Mouse (Mus musculus): ENCODE measurements around the gene Kidins220. TPM values are rescaled to one million over a fixed set of nuclear protein-coding genes. Genes with fewer than 3 reads are reported as not detected.
A peak's percentile ranks its signal among the peaks of the same experiment; 100 is the strongest.

The Kidins220 gene
- polyA plus RNA-seq, 1 experiment from 2014 or later = 8.7 TPM

- H3K4me3 ChIP-seq (ENCODE audit: low read depth, low read length) = no peak overlapping the region
- no peak overlapping the region for H3K4me2 ChIP-seq (ENCODE audit: low read depth, low read length)
- 67% methylated on average over 15 of the region's 15 CpGs for WGBS (ENCODE audit: insufficient replicate concordance)
- H3K36me3 ChIP-seq (ENCODE audit: control insufficient read depth, insufficient read depth) = peaks cover 31% of the 10 kb centered on the region
- H3K27ac ChIP-seq (ENCODE audit: low read length) = no peak overlapping the region
- H3K9me3 ChIP-seq (replicated peaks; ENCODE audit: control insufficient read depth, low read length) = no peaks in the 10 kb centered on the region
- peaks cover 4% of the 10 kb centered on the region for H3K4me1 ChIP-seq (ENCODE audit: control insufficient read depth, low read depth, low read length)
- H3K9ac ChIP-seq (ENCODE audit: low read depth, low read length) = no peak overlapping the region
- no peak for ATAC-seq (ENCODE audit: low read depth)
- H3K27me3 ChIP-seq (ENCODE audit: control insufficient read depth, insufficient read depth, low read depth, low read length) = no peaks in the 10 kb centered on the region
These were observed 37.1 kb downstream of the Kidins220 start for GRCm38 (mm10) chr12:25011733-25012367.

DNA sequence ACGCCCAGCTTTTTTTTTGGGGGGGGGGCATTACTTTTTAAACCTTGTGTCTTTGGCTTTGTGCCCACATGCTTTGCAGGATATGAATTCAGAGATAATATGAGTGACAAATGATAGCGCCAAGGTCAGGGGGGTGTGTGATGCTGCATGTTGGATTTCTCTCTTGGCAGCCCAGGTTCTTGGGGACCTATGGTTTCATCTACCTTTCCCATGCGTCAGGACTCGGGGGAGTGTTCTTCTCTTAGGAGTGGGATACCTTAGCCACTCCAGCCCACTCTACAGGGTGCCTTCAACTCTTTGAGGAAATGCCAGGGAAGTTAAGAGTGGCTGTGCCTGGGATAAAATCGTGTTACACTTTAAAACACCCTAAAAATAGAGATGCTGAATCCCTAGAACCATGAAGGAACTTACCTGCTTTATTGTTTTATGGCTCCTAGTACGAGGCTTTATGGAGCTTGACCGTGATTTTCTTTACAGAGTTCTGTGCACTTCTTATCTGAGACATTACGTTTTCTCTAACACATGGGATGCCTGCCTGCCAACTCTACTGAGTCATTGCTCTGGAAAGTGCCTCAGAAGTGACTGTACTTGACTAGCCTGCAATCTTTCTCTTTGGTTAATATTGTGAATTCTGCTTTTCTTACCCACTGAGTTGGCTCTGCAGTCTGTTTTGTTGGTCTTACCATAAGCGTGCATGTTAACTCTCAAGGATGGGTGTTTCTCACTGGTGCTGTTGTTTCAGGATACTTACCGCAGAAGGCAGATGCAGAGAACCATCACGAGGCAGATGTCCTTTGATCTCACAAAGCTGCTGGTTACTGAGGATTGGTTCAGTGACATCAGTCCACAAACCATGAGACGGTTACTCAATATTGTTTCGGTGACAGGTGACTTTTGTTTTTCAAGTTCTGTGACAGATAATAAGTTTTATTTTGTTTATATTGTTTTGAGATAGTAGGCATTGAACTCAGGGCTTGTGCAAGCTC, 38.1 kb downstream of the Kidins220 start:
- Histone ChIP-seq H3K36me3 (ENCODE audit: control insufficient read depth, insufficient read depth) (peaks cover 35% of the 10 kb centered on the region), H3K4me1 (ENCODE audit: control insufficient read depth, low read depth, low read length) (peaks cover 4% of the 10 kb centered on the region), H3K27me3 (ENCODE audit: control insufficient read depth, insufficient read depth, low read depth, low read length) (no peaks in the 10 kb centered on the region), H3K4me3 (ENCODE audit: low read depth, low read length) (no peak overlapping the region), H3K4me2 (ENCODE audit: low read depth, low read length) (no peak overlapping the region), H3K27ac (ENCODE audit: low read length) (no peak overlapping the region), H3K9me3 (replicated peaks; ENCODE audit: control insufficient read depth, low read length) (no peaks in the 10 kb centered on the region), H3K9ac (ENCODE audit: low read depth, low read length) (no peak overlapping the region)
- ATAC-seq (ENCODE audit: low read depth) = no peak
- whole genome bisulfite sequencing (ENCODE audit: insufficient replicate concordance) = 70% methylated on average over 13 of the region's 13 CpGs

- 32% methylated on average over 5 of the region's 5 CpGs for WGBS (ENCODE audit: insufficient replicate concordance)
- Histone ChIP-seq H3K4me1 (ENCODE audit: control insufficient read depth, low read depth, low read length) (peaks cover 4% of the 10 kb centered on the region), H3K9me3 (replicated peaks; ENCODE audit: control insufficient read depth, low read length) (no peaks in the 10 kb centered on the region), H3K27me3 (ENCODE audit: control insufficient read depth, insufficient read depth, low read depth, low read length) (no peaks in the 10 kb centered on the region), H3K27ac (ENCODE audit: low read length) (no peak overlapping the region), H3K9ac (ENCODE audit: low read depth, low read length) (no peak overlapping the region), H3K36me3 (ENCODE audit: control insufficient read depth, insufficient read depth) (peaks cover 36% of the 10 kb centered on the region), H3K4me3 (ENCODE audit: low read depth, low read length) (no peak overlapping the region), H3K4me2 (ENCODE audit: low read depth, low read length) (no peak overlapping the region)
- 0 out of 2 replicates have a peak, but pooled peaks have one; percentile 35 for ATAC-seq (ENCODE audit: low read depth)
These were observed 39.7 kb downstream of the Kidins220 start for GRCm38 (mm10) chr12:25014307-25014927.

- Histone ChIP-seq H3K4me1 (ENCODE audit: control insufficient read depth, low read depth, low read length) (peaks cover 4% of the 10 kb centered on the region), H3K27ac (ENCODE audit: low read length) (no peak overlapping the region), H3K9ac (ENCODE audit: low read depth, low read length) (no peak overlapping the region), H3K36me3 (ENCODE audit: control insufficient read depth, insufficient read depth) (peaks cover 34% of the 10 kb centered on the region), H3K4me2 (ENCODE audit: low read depth, low read length) (no peak overlapping the region), H3K27me3 (ENCODE audit: control insufficient read depth, insufficient read depth, low read depth, low read length) (no peaks in the 10 kb centered on the region), H3K4me3 (ENCODE audit: low read depth, low read length) (no peak overlapping the region), H3K9me3 (replicated peaks; ENCODE audit: control insufficient read depth, low read length) (no peaks in the 10 kb centered on the region)
- WGBS (ENCODE audit: insufficient replicate concordance) = 82% methylated on average over 7 of the region's 7 CpGs
- no peak for ATAC-seq (ENCODE audit: low read depth)
These were observed 40.2 kb downstream of the Kidins220 start for GRCm38 (mm10) chr12:25014938-25015337.

DNA sequence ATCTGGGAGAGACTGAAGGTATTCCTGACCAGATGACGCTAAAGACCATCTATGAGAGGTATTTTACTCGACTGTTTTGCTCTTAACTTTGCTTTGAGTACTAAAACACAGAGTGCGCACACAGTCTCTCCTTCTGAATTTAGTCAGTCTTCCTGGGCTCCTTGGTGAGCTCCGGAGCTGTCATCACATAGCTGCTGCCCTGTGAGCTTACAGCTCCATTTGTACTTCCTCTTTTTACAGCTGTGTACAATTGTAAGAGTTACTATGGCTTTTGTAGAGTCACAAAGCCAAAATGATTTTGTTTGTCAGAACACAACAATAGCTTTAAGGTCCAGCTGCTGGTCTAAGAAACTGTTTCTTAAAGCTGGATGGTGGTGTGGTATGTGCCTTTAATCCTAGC, 42.3 kb downstream of the Kidins220 start:
- Histone ChIP-seq H3K27me3 (ENCODE audit: control insufficient read depth, insufficient read depth, low read depth, low read length) (no peaks in the 10 kb centered on the region), H3K4me1 (ENCODE audit: control insufficient read depth, low read depth, low read length) (peaks cover 4% of the 10 kb centered on the region), H3K36me3 (ENCODE audit: control insufficient read depth, insufficient read depth) (peaks cover 31% of the 10 kb centered on the region), H3K27ac (ENCODE audit: low read length) (no peak overlapping the region), H3K9ac (ENCODE audit: low read depth, low read length) (no peak overlapping the region), H3K9me3 (replicated peaks; ENCODE audit: control insufficient read depth, low read length) (no peaks in the 10 kb centered on the region), H3K4me2 (ENCODE audit: low read depth, low read length) (no peak overlapping the region), H3K4me3 (ENCODE audit: low read depth, low read length) (no peak overlapping the region)
- 60% methylated on average over 4 of the region's 4 CpGs for WGBS (ENCODE audit: insufficient replicate concordance)
- no peak for ATAC-seq (ENCODE audit: low read depth)

- Histone ChIP-seq H3K9ac (ENCODE audit: low read depth, low read length) (no peak overlapping the region), H3K27ac (ENCODE audit: low read length) (no peak overlapping the region), H3K36me3 (ENCODE audit: control insufficient read depth, insufficient read depth) (peaks cover 16% of the 10 kb centered on the region), H3K4me1 (ENCODE audit: control insufficient read depth, low read depth, low read length) (no peaks in the 10 kb centered on the region), H3K27me3 (ENCODE audit: control insufficient read depth, insufficient read depth, low read depth, low read length) (no peaks in the 10 kb centered on the region), H3K4me2 (ENCODE audit: low read depth, low read length) (no peak overlapping the region), H3K9me3 (replicated peaks; ENCODE audit: control insufficient read depth, low read length) (no peaks in the 10 kb centered on the region), H3K4me3 (ENCODE audit: low read depth, low read length) (no peak overlapping the region)
- WGBS (ENCODE audit: insufficient replicate concordance) = 79% methylated on average over 5 of the region's 5 CpGs
- ATAC-seq (ENCODE audit: low read depth) = no peak
These were observed 46.3 kb downstream of the Kidins220 start for GRCm38 (mm10) chr12:25021057-25021456.

DNA sequence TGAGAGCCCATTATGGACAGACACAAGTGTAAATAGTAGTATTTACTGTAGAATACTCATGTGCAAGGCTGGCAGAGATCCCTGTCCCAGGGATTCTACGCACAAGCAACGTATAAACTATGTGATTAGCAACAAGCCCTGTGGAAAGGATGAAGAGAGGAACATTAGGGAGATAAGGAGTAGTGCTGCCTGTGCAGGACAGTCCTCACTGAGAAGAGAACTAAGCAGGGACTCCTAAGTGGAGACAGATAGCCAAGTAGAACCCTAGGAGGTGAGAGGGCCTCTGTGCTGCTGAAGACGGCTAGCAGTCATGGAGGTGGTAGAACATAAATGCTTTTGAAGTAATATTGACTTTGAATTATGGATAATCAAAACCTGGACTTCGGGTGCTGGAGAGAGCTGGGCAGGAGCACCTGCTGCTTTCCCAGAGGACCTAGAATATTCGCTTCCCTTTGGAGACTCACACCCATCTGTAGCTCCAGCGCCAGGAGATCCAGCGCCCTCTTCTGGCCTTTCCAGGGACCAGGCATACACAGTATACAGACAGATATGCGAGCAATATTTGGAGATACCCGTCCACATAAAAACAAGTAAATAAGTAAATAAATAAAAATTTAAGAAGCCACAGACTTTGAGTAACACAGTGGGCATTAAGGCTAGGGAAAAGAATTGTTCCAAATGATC, 50.3 kb downstream of the Kidins220 start:
- no peaks in the 10 kb centered on the region for H3K9me3 ChIP-seq (replicated peaks; ENCODE audit: control insufficient read depth, low read length)
- no peak overlapping the region for H3K4me2 ChIP-seq (ENCODE audit: low read depth, low read length)
- H3K4me3 ChIP-seq (ENCODE audit: low read depth, low read length) = no peak overlapping the region
- ATAC-seq (ENCODE audit: low read depth) = no peak
- H3K36me3 ChIP-seq (ENCODE audit: control insufficient read depth, insufficient read depth) = no peaks in the 10 kb centered on the region
- H3K4me1 ChIP-seq (ENCODE audit: control insufficient read depth, low read depth, low read length) = no peaks in the 10 kb centered on the region
- H3K27ac ChIP-seq (ENCODE audit: low read length) = no peak overlapping the region
- WGBS (ENCODE audit: insufficient replicate concordance) = 63% methylated on average over 9 of the region's 9 CpGs
- H3K27me3 ChIP-seq (ENCODE audit: control insufficient read depth, insufficient read depth, low read depth, low read length) = no peaks in the 10 kb centered on the region
- no peak overlapping the region for H3K9ac ChIP-seq (ENCODE audit: low read depth, low read length)

DNA sequence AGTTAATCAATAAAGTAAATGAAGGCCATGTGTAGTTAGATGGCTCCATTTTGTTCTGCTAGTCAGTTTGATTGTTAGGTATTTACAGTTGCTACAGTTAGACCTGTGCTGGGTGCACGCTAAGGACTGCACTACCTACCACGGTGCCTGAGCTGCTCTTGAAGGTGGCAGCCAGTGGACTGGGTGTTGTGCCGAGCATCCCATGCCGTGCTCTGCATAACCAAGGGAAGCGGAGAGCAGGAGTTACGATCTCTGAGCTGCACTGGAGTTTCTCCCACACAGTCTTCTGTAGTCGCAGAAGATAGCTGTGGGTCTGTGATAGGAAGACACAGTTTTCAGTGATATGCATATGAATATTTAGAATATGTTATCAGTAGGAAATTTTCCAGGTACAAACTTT, 51.6 kb downstream of the Kidins220 start:
- no peak overlapping the region for H3K4me3 ChIP-seq (ENCODE audit: low read depth, low read length)
- no peak overlapping the region for H3K27ac ChIP-seq (ENCODE audit: low read length)
- H3K9ac ChIP-seq (ENCODE audit: low read depth, low read length) = no peak overlapping the region
- no peaks in the 10 kb centered on the region for H3K27me3 ChIP-seq (ENCODE audit: control insufficient read depth, insufficient read depth, low read depth, low read length)
- no peak overlapping the region for H3K4me2 ChIP-seq (ENCODE audit: low read depth, low read length)
- H3K4me1 ChIP-seq (ENCODE audit: control insufficient read depth, low read depth, low read length) = no peaks in the 10 kb centered on the region
- ATAC-seq (ENCODE audit: low read depth) = no peak
- no peaks in the 10 kb centered on the region for H3K9me3 ChIP-seq (replicated peaks; ENCODE audit: control insufficient read depth, low read length)
- WGBS (ENCODE audit: insufficient replicate concordance) = 82% methylated on average over 7 of the region's 7 CpGs
- no peaks in the 10 kb centered on the region for H3K36me3 ChIP-seq (ENCODE audit: control insufficient read depth, insufficient read depth)
